Mouse (Mus musculus): ENCODE measurements around the gene Ankrd11. TPM values are rescaled to one million over a fixed set of nuclear protein-coding genes. Genes with fewer than 3 reads are reported as not detected.

Ankrd11 gene
- polyA plus RNA-seq (2012; fragmentation: generic; extraction: Trizol), result 32.5 TPM
- long read RNA-seq, experiment 1, full-length matches to known transcripts, result 1 of 24 reads
- long read RNA-seq, experiment 1, partial matches to known transcripts, result 6 of 24 reads
- long read RNA-seq, experiment 1, other reads (novel, unspliced or antisense), result 17 of 24 reads
- long read RNA-seq, experiment 2, partial matches to known transcripts, result 15 of 18 reads
- long read RNA-seq, experiment 2, other reads (novel, unspliced or antisense), result 3 of 18 reads

GRCm38 (mm10) chr8:123042158-123042973 is at the start of gene Ankrd11:
TSS of gene Ankrd11 (minus strand) at chr8:123042277.
- Histone ChIP-seq H3K79me3 (ENCODE audit: low read depth) (peaks cover 54% of the 10 kb centered on the region), H3K4me3 (ENCODE audit: insufficient read depth, poor library complexity, severe bottlenecking) (peak within 1 kb of the TSS; percentile 78), H3K79me2 (ENCODE audit: control insufficient read depth, insufficient read depth) (peaks cover 67% of the 10 kb centered on the region), H3K36me3 (ENCODE audit: control insufficient read depth, insufficient read depth) (no peaks in the 10 kb centered on the region), H3ac (ENCODE audit: control insufficient read depth, insufficient read length, low read depth) (peak within 1 kb of the TSS; percentile 84), H3K27me3 (ENCODE audit: control insufficient read depth, insufficient read depth, insufficient read length) (no peaks in the 10 kb centered on the region)
- TF ChIP-seq USF1 (IDR thresholded peaks at IDR 0.05; ENCODE audit: low read depth) (no peak), MYOG (IDR thresholded peaks at IDR 0.05; ENCODE audit: control insufficient read depth, extremely low read depth, insufficient read length) (no peak), CEBPB (IDR thresholded peaks at IDR 0.05; ENCODE audit: low read depth) (no peak), CTCF (IDR thresholded peaks at IDR 0.05; ENCODE audit: control insufficient read depth, insufficient read depth, insufficient read length) (no peak), MAX (IDR thresholded peaks at IDR 0.05) (no peak)

- H3K27me3 ChIP-seq (ENCODE audit: control insufficient read depth, insufficient read depth, insufficient read length), result no peaks in the 10 kb centered on the region
- peaks cover 62% of the 10 kb centered on the region for H3K36me3 ChIP-seq (ENCODE audit: control insufficient read depth, insufficient read depth)
- H3K79me3 ChIP-seq (ENCODE audit: low read depth), result no peaks in the 10 kb centered on the region
- H3ac ChIP-seq (ENCODE audit: control insufficient read depth, insufficient read length, low read depth), result no peak overlapping the region
- H3K79me2 ChIP-seq (ENCODE audit: control insufficient read depth, insufficient read depth), result no peaks in the 10 kb centered on the region
- TF ChIP-seq FOSL1 (IDR thresholded peaks at IDR 0.05; ENCODE audit: insufficient read depth, low read length, poor library complexity, severe bottlenecking) (no peak), CTCF (IDR thresholded peaks at IDR 0.05; ENCODE audit: control insufficient read depth, insufficient read depth, insufficient read length) (no peak), MAX (IDR thresholded peaks at IDR 0.05) (no peak), CEBPB (IDR thresholded peaks at IDR 0.05; ENCODE audit: low read depth) (no peak), USF1 (IDR thresholded peaks at IDR 0.05; ENCODE audit: low read depth) (no peak), MYOG (IDR thresholded peaks at IDR 0.05; ENCODE audit: control insufficient read depth, extremely low read depth, insufficient read length) (no peak), MYOD1 (IDR thresholded peaks at IDR 0.05; ENCODE audit: control insufficient read depth, insufficient read length, low read depth) (no peak)
- no peak overlapping the region for H3K4me3 ChIP-seq (ENCODE audit: insufficient read depth, poor library complexity, severe bottlenecking)
Observed at GRCm38 (mm10) chr8:123087289-123087688, 45.2 kb upstream of the Ankrd11 start.

GRCm38 (mm10) chr8:123083610-123084009 is 41.5 kb upstream of the Ankrd11 start:
- H3K36me3 ChIP-seq (ENCODE audit: control insufficient read depth, insufficient read depth), result peaks cover 55% of the 10 kb centered on the region
- no peak for TF ChIP-seq MYOD1 (IDR thresholded peaks at IDR 0.05; ENCODE audit: control insufficient read depth, insufficient read length, low read depth)
- no peak for TF ChIP-seq CEBPB (IDR thresholded peaks at IDR 0.05; ENCODE audit: low read depth)
- TF ChIP-seq MAX (IDR thresholded peaks at IDR 0.05), result no peak
- no peak for TF ChIP-seq MYOG (IDR thresholded peaks at IDR 0.05; ENCODE audit: control insufficient read depth, extremely low read depth, insufficient read length)
- no peak for TF ChIP-seq FOSL1 (IDR thresholded peaks at IDR 0.05; ENCODE audit: insufficient read depth, low read length, poor library complexity, severe bottlenecking)
- TF ChIP-seq CTCF (IDR thresholded peaks at IDR 0.05; ENCODE audit: control insufficient read depth, insufficient read depth, insufficient read length), result no peak
- TF ChIP-seq USF1 (IDR thresholded peaks at IDR 0.05; ENCODE audit: low read depth), result no peak

GRCm38 (mm10) chr8:123082993-123083392 is 40.9 kb upstream of the Ankrd11 start:
- Histone ChIP-seq H3K4me3 (ENCODE audit: insufficient read depth, poor library complexity, severe bottlenecking) (no peak overlapping the region), H3K27me3 (ENCODE audit: control insufficient read depth, insufficient read depth, insufficient read length) (no peaks in the 10 kb centered on the region), H3K36me3 (ENCODE audit: control insufficient read depth, insufficient read depth) (peaks cover 52% of the 10 kb centered on the region)

More at GRCm38 (mm10) chr8:123083610-123084009, 41.5 kb upstream of the Ankrd11 start:
- Histone ChIP-seq H3K79me3 (ENCODE audit: low read depth) (no peaks in the 10 kb centered on the region), H3ac (ENCODE audit: control insufficient read depth, insufficient read length, low read depth) (no peak overlapping the region), H3K79me2 (ENCODE audit: control insufficient read depth, insufficient read depth) (no peaks in the 10 kb centered on the region), H3K4me3 (ENCODE audit: insufficient read depth, poor library complexity, severe bottlenecking) (no peak overlapping the region), H3K27me3 (ENCODE audit: control insufficient read depth, insufficient read depth, insufficient read length) (no peaks in the 10 kb centered on the region)

GRCm38 (mm10) chr8:123077213-123077612 is 35.1 kb upstream of the Ankrd11 start:
- TF ChIP-seq CEBPB (IDR thresholded peaks at IDR 0.05; ENCODE audit: low read depth), result no peak
- TF ChIP-seq USF1 (IDR thresholded peaks at IDR 0.05; ENCODE audit: low read depth), result no peak
- no peak for TF ChIP-seq MYOG (IDR thresholded peaks at IDR 0.05; ENCODE audit: control insufficient read depth, extremely low read depth, insufficient read length)
- no peak for TF ChIP-seq CTCF (IDR thresholded peaks at IDR 0.05; ENCODE audit: control insufficient read depth, insufficient read depth, insufficient read length)
- TF ChIP-seq FOSL1 (IDR thresholded peaks at IDR 0.05; ENCODE audit: insufficient read depth, low read length, poor library complexity, severe bottlenecking), result no peak
- no peak for TF ChIP-seq MAX (IDR thresholded peaks at IDR 0.05)
- no peak for TF ChIP-seq MYOD1 (IDR thresholded peaks at IDR 0.05; ENCODE audit: control insufficient read depth, insufficient read length, low read depth)
- Histone ChIP-seq H3K79me3 (ENCODE audit: low read depth) (no peaks in the 10 kb centered on the region), H3K27me3 (ENCODE audit: control insufficient read depth, insufficient read depth, insufficient read length) (no peaks in the 10 kb centered on the region), H3K4me3 (ENCODE audit: insufficient read depth, poor library complexity, severe bottlenecking) (no peak overlapping the region), H3K79me2 (ENCODE audit: control insufficient read depth, insufficient read depth) (no peaks in the 10 kb centered on the region), H3K36me3 (ENCODE audit: control insufficient read depth, insufficient read depth) (peaks cover 50% of the 10 kb centered on the region), H3ac (ENCODE audit: control insufficient read depth, insufficient read length, low read depth) (no peak overlapping the region)

More at GRCm38 (mm10) chr8:123082993-123083392, 40.9 kb upstream of the Ankrd11 start:
- Histone ChIP-seq H3K79me2 (ENCODE audit: control insufficient read depth, insufficient read depth) (no peaks in the 10 kb centered on the region), H3ac (ENCODE audit: control insufficient read depth, insufficient read length, low read depth) (no peak overlapping the region), H3K79me3 (ENCODE audit: low read depth) (no peaks in the 10 kb centered on the region)
- TF ChIP-seq MAX (IDR thresholded peaks at IDR 0.05) (no peak), MYOD1 (IDR thresholded peaks at IDR 0.05; ENCODE audit: control insufficient read depth, insufficient read length, low read depth) (no peak), FOSL1 (IDR thresholded peaks at IDR 0.05; ENCODE audit: insufficient read depth, low read length, poor library complexity, severe bottlenecking) (no peak), CTCF (IDR thresholded peaks at IDR 0.05; ENCODE audit: control insufficient read depth, insufficient read depth, insufficient read length) (no peak), USF1 (IDR thresholded peaks at IDR 0.05; ENCODE audit: low read depth) (no peak), MYOG (IDR thresholded peaks at IDR 0.05; ENCODE audit: control insufficient read depth, extremely low read depth, insufficient read length) (no peak), CEBPB (IDR thresholded peaks at IDR 0.05; ENCODE audit: low read depth) (no peak)

Data from C2C12 (cell line).